Mouse (Mus musculus) spleen, adult 2 months (tissue): ENCODE measurements around the gene Me1. TPM values are rescaled to one million over a fixed set of nuclear protein-coding genes. Genes with fewer than 3 reads are reported as not detected.

ENCODE experiments used
- DNase-seq, 2 experiments: peaks; one replicate each; pipeline versions ENCODE4 v3.0.0 to v3.0.0-alpha.2; 2012 to 2021; ENCODE audit warnings: low spot score in 2 of 2, low read depth in 1 of 2
- H3K27ac ChIP-seq: fragments of 200-500 bp; 2 replicates; pipeline ENCODE4 v1.5.1; 2012; ENCODE audit warnings: low read length, inconsistent platforms; ENCODE audit not compliant: insufficient read depth
- H3K27me3 ChIP-seq: fragments of 200-500 bp; 2 replicates; pipeline ENCODE4 v1.6.1; 2012; ENCODE audit warnings: mild to moderate bottlenecking, moderate library complexity, low read length, inconsistent platforms; ENCODE audit not compliant: control insufficient read depth, insufficient read depth
- H3K36me3 ChIP-seq: fragments of 200-500 bp; 2 replicates; pipeline ENCODE4 v1.6.1; 2012; ENCODE audit warnings: mild to moderate bottlenecking, low read length, inconsistent platforms; ENCODE audit not compliant: control insufficient read depth, insufficient read depth
- H3K4me1 ChIP-seq: fragments of 200-500 bp; 2 replicates; pipeline ENCODE4 v1.6.1; 2011; ENCODE audit warnings: inconsistent platforms; ENCODE audit not compliant: control insufficient read depth, insufficient read depth, insufficient read length
- H3K4me3 ChIP-seq: fragments of 200-500 bp; 2 replicates; pipeline ENCODE4 v1.5.1; 2011; ENCODE audit warnings: mild to moderate bottlenecking, inconsistent platforms; ENCODE audit not compliant: insufficient read depth, insufficient read length; ENCODE audit errors: extremely low read depth
- CTCF ChIP-seq: fragments of 200-500 bp; IDR thresholded peaks from 2 replicates; pipeline ENCODE4 v1.5.1; 2011; ENCODE audit warnings: mild to moderate bottlenecking, inconsistent platforms; ENCODE audit not compliant: insufficient read depth, insufficient read length, insufficient replicate concordance; ENCODE audit errors: extremely low read depth
- POLR2A ChIP-seq: fragments of 200-500 bp; IDR thresholded peaks from 2 replicates; pipeline ENCODE4 v1.6.1; 2011; ENCODE audit warnings: low read depth, low read length, inconsistent platforms
- WGBS: fragments of 180-500 bp; shearing (Covaris S2); methylation state at CpG from one replicate; pipeline ENCODE4 v1.1.7; 2018; 5-methylcytosine and 5-hydroxymethylcytosine counted together
- polyA plus RNA-seq: library from polyadenylated mRNA; depleted of rRNA; stranded (reverse); fragments of >200 nt; gene quantifications from 2 replicates; pipeline ENCODE4 v1.2.3, GENCODE M21; 2012

The Me1 gene
- polyA plus RNA-seq, 1 experiment = 2.0 TPM

DNA sequence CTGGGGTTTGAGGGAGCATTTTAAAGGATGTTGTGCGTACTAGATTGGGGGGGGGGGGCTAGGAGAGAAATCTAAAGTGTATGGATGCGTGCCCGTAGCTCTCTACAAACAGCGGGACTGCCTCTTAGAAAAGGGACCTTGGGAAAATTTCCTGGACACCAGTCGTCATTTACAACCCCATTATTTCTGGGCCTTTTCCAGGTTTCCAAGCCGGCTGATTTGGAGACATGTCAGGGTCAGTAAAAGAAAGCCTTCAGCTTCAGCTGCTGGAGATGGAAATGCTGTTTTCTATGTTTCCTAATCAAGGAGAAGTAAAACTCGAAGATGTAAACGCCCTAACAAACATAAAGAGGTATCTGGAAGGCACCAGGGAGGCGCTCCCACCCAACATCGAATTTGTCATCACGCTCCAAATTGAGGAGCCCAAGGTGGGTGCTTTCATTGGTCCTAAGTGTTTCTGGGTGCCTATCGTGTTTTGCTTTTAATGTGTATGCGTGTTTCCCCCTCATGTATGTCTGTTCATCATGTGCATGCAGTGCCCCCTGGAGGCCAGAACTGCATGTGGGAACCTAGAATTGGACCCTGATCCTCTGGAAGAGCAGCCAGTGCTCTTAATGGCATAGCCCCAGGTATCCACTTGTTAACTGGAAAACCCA is 123.0 kb downstream of the Me1 start:
- H3K36me3 ChIP-seq = peaks cover under 1% of the 10 kb centered on the region
- peak overlapping the region; percentile 94 for H3K4me3 ChIP-seq
- H3K27me3 ChIP-seq = no peaks in the 10 kb centered on the region
- TF ChIP-seq CTCF (peak; percentile 63; the same call in 1 of the 2 replicates), POLR2A (no peak)
- 4% methylated on average over 13 of the region's 13 CpGs for WGBS
- no peak overlapping the region for H3K27ac ChIP-seq
- peak; percentile 68 to 85 for DNase-seq
- no peaks in the 10 kb centered on the region for H3K4me1 ChIP-seq

DNA sequence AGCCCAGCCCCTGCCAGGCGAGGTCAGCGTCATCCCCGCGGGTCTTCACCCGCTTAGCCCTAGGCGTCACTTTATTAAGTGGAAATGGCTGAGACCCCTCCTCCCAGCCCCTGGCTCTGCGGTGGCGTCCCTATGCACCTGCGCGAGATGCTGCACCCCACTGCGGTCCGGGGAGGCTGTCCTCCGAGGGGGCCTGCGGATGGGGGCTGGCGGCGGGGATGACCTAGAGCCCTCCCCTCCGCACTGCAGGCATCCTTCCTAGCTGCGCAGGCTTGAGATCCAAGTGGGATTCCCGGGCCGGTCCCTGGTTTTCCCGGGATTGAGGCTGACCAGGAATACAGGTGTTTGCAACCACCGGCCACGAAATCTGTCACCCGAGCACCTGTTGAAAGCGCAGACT is 123.6 kb downstream of the Me1 start:
- Histone ChIP-seq H3K36me3 (peaks cover 2% of the 10 kb centered on the region), H3K4me3 (peak overlapping the region; percentile 94), H3K27me3 (no peaks in the 10 kb centered on the region), H3K27ac (no peak overlapping the region), H3K4me1 (no peaks in the 10 kb centered on the region)
- DNase-seq = peak in 1 of 2 experiments; percentile 40
- TF ChIP-seq POLR2A = no peak
- no peak for TF ChIP-seq CTCF
- 3% methylated on average over 25 of the region's 25 CpGs for WGBS

DNA sequence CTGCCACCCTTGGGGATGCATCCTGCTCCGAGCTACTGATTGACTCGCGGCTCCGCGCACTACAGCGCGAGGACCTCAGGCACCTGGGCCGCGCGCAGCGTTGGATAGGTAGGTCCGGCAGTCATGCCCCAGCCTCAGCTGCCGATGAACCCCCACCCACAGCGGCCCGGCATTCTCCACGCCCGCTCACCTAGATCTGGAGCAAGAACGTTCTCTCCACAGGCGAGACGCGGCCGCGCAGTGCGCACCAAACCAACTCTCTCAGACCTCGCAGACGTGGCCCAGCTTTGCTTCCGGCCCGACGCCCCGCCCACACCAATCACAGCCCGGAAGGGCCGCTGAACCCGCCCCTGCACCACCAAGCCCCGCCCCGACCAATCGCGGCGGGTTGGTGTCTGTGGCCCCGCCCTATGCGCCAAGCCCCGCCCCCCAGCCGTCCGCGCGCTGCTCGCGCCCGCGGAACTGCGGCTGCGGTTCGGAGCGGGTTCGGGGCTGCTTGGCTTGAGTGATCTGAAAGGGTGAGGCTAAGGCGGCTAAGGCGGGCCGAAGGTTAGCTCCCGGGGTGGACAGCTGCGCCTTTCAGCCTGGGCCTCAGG is 124.1 kb downstream of the Me1 start, which contains the start of the genes Pgm3 and Rwdd2a:
TSS of gene Pgm3 (minus strand) at position 303 of the 596 bp plus-strand sequence.
TSS of gene Rwdd2a (plus strand) at position 452 of the 596 bp plus-strand sequence.
- Histone ChIP-seq H3K27me3 (no peaks in the 10 kb centered on the region), H3K4me3 (peak within 1 kb of the TSS; percentile 94), H3K4me1 (no peaks in the 10 kb centered on the region), H3K27ac (peak within 1 kb of the TSS; percentile 46; the same call in 1 of the 2 replicates), H3K36me3 (peaks cover 3% of the 10 kb centered on the region)
- under 1% methylated on average over 59 of the region's 59 CpGs for WGBS
- peak; percentile 84 to 95 for DNase-seq
- TF ChIP-seq POLR2A (peak; percentile 90), CTCF (no peak)

DNA sequence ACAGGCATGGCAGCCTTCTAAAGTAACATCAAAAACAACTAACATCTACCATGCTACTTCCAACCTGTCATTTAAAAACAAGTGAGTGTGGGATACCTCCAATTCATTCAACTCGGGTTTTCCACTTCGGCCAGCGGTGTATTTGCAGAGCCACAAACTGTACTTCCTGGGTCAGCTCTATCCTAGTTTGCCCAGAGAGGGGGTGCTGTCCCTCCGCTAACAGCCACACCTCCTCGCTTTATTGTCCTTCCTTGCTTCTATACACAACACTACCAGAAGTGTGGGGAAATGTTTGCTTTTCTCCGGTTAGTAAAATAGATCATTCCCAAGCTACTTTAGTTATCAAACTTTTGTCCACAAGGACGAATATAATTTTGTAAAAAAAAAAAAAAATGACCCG is 124.8 kb downstream of the Me1 start:
- H3K4me1 ChIP-seq = no peaks in the 10 kb centered on the region
- DNase-seq = no peak
- H3K27me3 ChIP-seq = no peaks in the 10 kb centered on the region
- no peak overlapping the region for H3K27ac ChIP-seq
- H3K4me3 ChIP-seq = no peak overlapping the region
- no peak for TF ChIP-seq POLR2A
- no peak for TF ChIP-seq CTCF
- H3K36me3 ChIP-seq = peaks cover 6% of the 10 kb centered on the region
- WGBS = 33% methylated on average over 8 of the region's 8 CpGs

DNA sequence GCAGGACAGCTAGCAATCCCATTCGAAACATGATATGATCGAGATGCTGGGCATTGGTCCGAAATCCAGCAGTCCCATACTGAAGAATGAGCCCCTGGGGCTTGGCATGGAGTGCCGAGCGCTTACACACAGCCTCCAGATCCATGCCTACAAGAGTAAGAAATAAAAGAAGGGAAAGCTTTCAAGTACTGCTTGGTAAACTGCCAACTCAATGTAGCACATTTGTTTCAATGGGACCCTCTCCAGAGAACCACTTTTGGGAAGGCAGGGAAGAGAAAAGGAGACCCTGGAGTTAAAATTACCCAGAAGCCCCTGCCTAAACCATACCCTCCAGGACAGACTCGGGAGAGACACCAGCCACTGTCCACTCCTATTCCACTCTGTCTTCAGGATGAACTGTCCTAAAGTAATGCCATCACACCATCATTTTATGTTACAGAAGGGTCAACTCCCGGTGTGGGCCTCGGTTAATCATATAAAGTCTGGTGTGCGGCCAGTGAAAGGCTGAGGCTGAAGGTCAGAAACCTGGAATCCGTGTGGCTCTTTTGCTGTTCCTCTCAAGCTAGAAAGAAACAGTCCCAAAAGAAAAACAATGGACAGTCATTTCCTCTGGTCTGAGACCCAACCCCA is 125.4 kb downstream of the Me1 start:
- H3K27ac ChIP-seq = no peak overlapping the region
- WGBS = 91% methylated on average over 10 of the region's 10 CpGs
- no peak overlapping the region for H3K4me3 ChIP-seq

DNA sequence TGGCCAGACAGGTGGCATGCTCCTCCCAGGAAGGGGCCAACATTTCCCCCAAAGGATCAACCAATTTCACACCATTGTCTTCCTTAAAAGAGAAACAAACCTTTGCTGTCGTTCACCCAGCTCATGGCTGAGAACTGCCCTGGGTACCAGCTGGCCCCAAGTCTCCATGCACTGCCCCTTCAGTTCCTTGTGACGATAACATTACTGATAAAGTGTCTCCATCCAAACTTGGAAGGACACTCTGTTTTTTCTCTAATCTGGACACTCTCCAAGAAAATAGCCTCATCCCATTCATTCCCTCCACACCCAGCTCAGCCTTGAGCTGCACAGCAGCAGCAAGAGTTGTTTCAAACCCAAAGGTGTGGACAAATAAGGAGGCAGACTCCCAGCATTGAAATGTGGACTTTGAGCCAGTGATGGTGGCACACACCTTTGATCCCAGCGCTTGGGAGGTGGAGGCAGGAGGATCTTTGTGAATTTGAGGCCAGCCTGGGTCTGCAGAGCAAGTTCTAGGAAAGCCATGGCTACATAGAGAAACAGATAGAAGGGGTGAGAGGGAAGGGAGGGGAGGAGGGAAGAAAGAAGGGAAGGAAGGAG is 126.3 kb downstream of the Me1 start:
- Histone ChIP-seq H3K27ac (no peak overlapping the region), H3K36me3 (peaks cover 13% of the 10 kb centered on the region), H3K27me3 (no peaks in the 10 kb centered on the region), H3K4me1 (no peaks in the 10 kb centered on the region), H3K4me3 (no peak overlapping the region)
- no peak for DNase-seq
- WGBS = 83% methylated on average over 3 of the region's 3 CpGs
- TF ChIP-seq POLR2A (no peak), CTCF (no peak)

More for the DNA sequence above, 125.4 kb downstream of the Me1 start:
- TF ChIP-seq POLR2A (no peak), CTCF (no peak)
- no peaks in the 10 kb centered on the region for H3K4me1 ChIP-seq
- no peak for DNase-seq
- H3K36me3 ChIP-seq = peaks cover 8% of the 10 kb centered on the region
- no peaks in the 10 kb centered on the region for H3K27me3 ChIP-seq

DNA sequence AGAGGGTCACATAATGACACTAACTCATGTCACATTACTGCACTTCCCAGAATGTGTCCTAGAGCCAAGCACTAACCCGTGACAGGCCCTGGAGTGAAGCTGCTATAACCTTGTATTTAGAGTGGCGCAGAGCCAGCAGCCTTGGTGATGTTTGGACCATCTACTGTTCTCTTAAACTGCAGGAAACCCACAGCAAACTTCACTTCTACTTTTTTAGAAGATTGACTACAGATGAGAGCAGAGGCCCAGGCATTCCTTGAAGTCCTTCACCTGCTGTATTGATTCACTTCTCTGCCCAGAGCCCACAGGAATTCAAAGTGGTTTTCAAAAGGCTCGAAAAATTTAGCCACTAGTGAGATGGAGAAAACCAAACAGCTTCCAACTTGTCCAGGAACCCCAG is 135.2 kb downstream of the Me1 start:
- no peaks in the 10 kb centered on the region for H3K4me1 ChIP-seq
- no peak overlapping the region for H3K27ac ChIP-seq
- TF ChIP-seq CTCF = no peak
- TF ChIP-seq POLR2A = no peak
- no peak overlapping the region for H3K4me3 ChIP-seq
- no peaks in the 10 kb centered on the region for H3K27me3 ChIP-seq
- WGBS = 72% methylated on average over 3 of the region's 3 CpGs
- peaks cover 32% of the 10 kb centered on the region for H3K36me3 ChIP-seq
- no peak for DNase-seq
